Mouse (Mus musculus) kidney, embryonic 16.5 days (tissue): ENCODE results near the gene Khk. TPM values are rescaled to one million over a fixed set of nuclear protein-coding genes. Genes with fewer than 3 reads are reported as not detected.
A peak's percentile ranks its signal among the peaks of the same experiment; 100 is the strongest.

Experiments
- ATAC-seq: fragments of 200-750 bp; cut with Nextera tagmentation; 2 replicates; pipeline ENCODE4 v1.8.0; 2017; ENCODE audit warnings: moderate TSS enrichment; ENCODE audit not compliant: low FRiP score, low TSS enrichment
- H3K27ac ChIP-seq: fragments of 300-500 bp; sonication (generic); 2 replicates; pipeline ENCODE4 v1.5.1; 2014; ENCODE audit warnings: low read length
- H3K27me3 ChIP-seq: fragments of 300-500 bp; sonication (generic); 2 replicates; pipeline ENCODE4 v1.6.1; 2014; ENCODE audit warnings: low read length, control low read depth, mixed read lengths; ENCODE audit not compliant: insufficient read depth
- H3K36me3 ChIP-seq: fragments of 300-500 bp; sonication (generic); 2 replicates; pipeline ENCODE4 v1.6.1; 2014; ENCODE audit warnings: low read length, control low read depth, mixed read lengths; ENCODE audit not compliant: insufficient read depth
- H3K4me1 ChIP-seq: fragments of 300-500 bp; sonication (generic); 2 replicates; pipeline ENCODE4 v1.6.1; 2014; ENCODE audit warnings: low read length, control low read depth, mixed read lengths; ENCODE audit not compliant: insufficient read depth
- H3K4me2 ChIP-seq: fragments of 300-500 bp; sonication (generic); replicated peaks from 2 replicates; pipeline ENCODE4 v1.6.1; 2014; ENCODE audit warnings: low read depth, low read length
- H3K4me3 ChIP-seq: fragments of 300-500 bp; sonication (generic); 2 replicates; pipeline ENCODE4 v1.5.1; 2014; ENCODE audit warnings: mild to moderate bottlenecking, low read length
- H3K9ac ChIP-seq: fragments of 300-500 bp; sonication (generic); replicated peaks from 2 replicates; pipeline ENCODE4 v1.6.1; 2014; ENCODE audit warnings: low read length
- H3K9me3 ChIP-seq: fragments of 300-500 bp; sonication (generic); 2 replicates; pipeline ENCODE4 v1.6.1; 2016; ENCODE audit warnings: low read length, control low read depth
- WGBS: fragments of 180-500 bp; shearing (Covaris S2); extraction: QIAGEN DNeasy Blood & Tissue Kit; methylation state at CpG from one replicate; pipeline ENCODE4 v1.1.7; 2014; 5-methylcytosine and 5-hydroxymethylcytosine counted together
- polyA plus RNA-seq: library from polyadenylated mRNA; unstranded; fragments of >200 nt; fragmentation: Nextera tagmentation; extraction: Ambion mirVana; gene quantifications from 2 replicates; pipeline ENCODE4 v1.2.1, GENCODE M21; 2015

Khk gene
- polyA plus RNA-seq, 1 experiment from 2014 or later: 41.4 TPM

DNA sequence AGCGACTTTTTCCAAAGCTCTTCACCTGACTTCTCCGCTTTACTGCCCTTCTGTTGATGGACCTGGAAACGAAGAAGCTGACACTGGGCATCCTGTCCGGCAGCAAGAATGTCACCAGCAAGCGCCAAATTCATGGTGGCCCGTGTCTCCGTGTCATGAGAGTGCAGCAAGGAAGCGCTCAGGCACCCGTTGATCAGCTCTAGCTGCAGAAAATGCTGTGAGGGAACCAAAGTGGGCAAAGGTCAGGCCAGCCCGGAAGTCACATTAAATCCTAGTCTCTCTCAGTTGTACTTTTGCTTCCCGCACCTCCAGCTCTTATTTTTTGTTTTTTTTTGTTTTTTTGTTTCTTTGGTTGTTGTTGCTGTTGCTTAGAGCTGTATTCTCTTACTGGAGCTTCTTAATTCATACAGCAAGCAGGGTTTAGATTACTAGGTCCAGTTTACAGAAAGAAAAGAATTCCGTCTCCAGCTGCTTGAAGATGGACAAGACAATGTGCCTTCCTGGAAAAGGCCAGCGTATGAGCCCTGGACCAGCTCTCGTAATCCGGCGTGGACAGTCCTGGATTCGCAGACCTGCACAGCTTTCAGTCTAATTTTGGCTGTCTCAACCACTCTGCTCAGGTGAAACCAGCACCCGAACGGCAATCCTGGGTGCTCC, 38.1 kb downstream of the Khk start:
- peak overlapping the region; percentile 92 for H3K27ac ChIP-seq
- H3K4me1 ChIP-seq: peaks cover 28% of the 10 kb centered on the region
- peak overlapping the region; percentile 89 for H3K4me2 ChIP-seq
- WGBS: 17% methylated on average over 19 of the region's 19 CpGs
- H3K4me3 ChIP-seq: peak overlapping the region; percentile 85
- ATAC-seq: no peak
- peak overlapping the region; percentile 93 for H3K9ac ChIP-seq
- no peaks in the 10 kb centered on the region for H3K27me3 ChIP-seq
- no peaks in the 10 kb centered on the region for H3K9me3 ChIP-seq
- peaks cover 33% of the 10 kb centered on the region for H3K36me3 ChIP-seq

DNA sequence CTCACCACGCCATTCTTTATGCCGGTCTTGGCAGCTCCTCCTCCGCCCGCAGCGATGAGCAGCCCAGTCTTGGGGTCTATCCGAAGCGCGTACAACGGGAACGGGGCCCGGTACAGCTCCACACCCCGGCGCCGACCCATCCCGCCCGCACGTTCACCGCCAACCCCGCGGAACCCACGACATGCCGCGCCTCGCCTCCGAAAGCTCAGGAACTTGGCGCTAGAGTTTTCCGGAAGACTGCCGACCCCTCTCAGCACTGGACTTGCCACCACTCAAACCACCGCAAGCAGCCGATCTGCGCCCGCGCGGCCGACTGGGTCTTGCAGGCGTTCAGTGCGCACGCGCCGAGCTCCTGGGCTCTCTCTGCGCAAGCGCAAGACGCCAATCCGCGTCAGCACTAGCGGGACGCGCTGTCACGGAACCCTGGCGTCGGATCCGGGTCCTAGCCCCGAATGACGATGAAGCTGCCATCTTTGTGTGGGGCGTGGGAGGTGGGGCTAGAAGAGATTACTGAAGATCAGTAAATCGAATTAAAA, 38.8 kb downstream of the Khk start, which contains the start of gene Preb:
TSS of gene Preb (minus strand) at position 396 of the 536 bp plus-strand sequence.
- Histone ChIP-seq H3K36me3 (peaks cover 26% of the 10 kb centered on the region), H3K27ac (peak within 1 kb of the TSS; percentile 92), H3K4me2 (peak within 1 kb of the TSS; percentile 89), H3K4me1 (peaks cover 28% of the 10 kb centered on the region), H3K4me3 (peak within 1 kb of the TSS; percentile 85), H3K9ac (peak within 1 kb of the TSS; percentile 93), H3K9me3 (no peaks in the 10 kb centered on the region), H3K27me3 (no peaks in the 10 kb centered on the region)
- 0% methylated on average over 56 of the region's 56 CpGs for WGBS
- peak; percentile 92 for ATAC-seq

DNA sequence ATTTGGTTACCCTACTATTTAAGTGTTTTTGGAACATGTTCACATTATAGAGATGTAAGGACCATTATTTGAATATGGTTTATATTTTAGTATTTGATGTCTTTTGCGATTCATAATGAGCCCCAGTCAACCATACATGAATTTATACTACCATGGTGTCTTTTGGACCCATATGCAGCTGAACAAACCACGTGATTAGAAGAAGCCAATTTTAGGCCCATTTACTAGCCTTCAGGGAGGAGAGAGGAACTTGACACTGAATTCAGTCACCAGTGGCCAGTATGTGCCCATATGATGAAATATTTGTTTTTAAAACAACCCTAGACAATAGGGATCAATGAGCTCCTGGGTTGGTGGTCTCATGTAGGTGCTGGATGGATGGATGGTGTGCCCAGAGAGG, 39.6 kb downstream of the Khk start:
- 83% methylated on average over 2 of the region's 2 CpGs for WGBS
- Histone ChIP-seq H3K9ac (no peak overlapping the region; the same call in 1 of the 2 replicates), H3K4me2 (peak overlapping the region; percentile 89), H3K9me3 (no peaks in the 10 kb centered on the region), H3K4me3 (peak overlapping the region; percentile 85), H3K27ac (0 out of 2 replicates have a peak overlapping the region, but pooled peaks have one; percentile 24), H3K36me3 (peaks cover 18% of the 10 kb centered on the region), H3K4me1 (peaks cover 28% of the 10 kb centered on the region), H3K27me3 (no peaks in the 10 kb centered on the region)
- no peak for ATAC-seq

DNA sequence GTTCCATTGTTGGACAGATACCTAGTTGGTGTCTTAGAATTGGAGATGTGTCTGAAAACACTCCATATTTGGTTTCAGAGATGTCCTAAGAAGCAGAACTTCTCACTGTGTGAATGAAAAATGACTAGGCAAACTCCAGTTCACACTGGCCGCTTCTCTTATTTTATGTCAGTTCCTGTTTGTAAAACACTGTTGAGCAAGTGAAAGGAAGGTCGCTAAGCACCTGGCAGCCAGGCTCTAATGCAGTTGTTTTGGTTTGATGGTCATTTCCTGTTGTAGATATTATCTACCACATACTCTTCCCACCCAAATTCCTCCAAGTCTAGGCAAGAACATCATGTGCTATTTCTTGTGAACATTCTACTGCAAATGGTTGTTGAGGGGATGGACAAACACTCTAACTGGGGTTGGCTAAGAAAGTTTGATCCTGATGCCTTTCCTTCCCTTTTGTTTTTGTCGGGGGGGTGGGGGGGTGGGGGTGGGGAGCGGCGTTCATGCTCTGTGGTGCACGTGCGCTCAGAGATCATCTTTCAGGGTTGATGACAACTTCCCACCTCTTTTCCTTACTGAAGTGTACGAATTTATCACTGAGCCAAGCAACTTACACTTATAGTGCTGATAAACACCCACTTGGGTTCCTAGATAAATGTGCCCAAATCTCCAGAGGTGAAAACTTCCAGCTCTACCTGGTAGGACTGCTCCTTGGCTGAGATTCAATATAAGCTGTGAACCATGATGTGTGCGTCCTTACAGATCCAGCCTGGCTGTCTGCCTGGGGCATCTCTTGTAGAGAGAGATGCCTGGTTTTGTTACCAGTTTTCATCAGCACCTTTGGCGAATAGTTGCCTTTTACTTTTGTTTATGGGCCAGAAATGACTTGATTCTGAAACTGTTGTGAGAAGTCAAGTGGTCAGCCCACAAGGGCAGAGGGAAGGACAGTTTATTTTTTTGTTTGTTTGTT, 40.6 kb downstream of the Khk start:
- WGBS: 56% methylated on average over 10 of the region's 10 CpGs
- H3K9me3 ChIP-seq: no peaks in the 10 kb centered on the region
- no peak overlapping the region for H3K4me3 ChIP-seq
- no peaks in the 10 kb centered on the region for H3K27me3 ChIP-seq
- no peak overlapping the region for H3K9ac ChIP-seq
- no peak for ATAC-seq
- peaks cover 15% of the 10 kb centered on the region for H3K36me3 ChIP-seq
- H3K4me1 ChIP-seq: peaks cover 28% of the 10 kb centered on the region
- no peak overlapping the region for H3K4me2 ChIP-seq
- 0 out of 2 replicates have a peak overlapping the region, but pooled peaks have one; percentile 24 for H3K27ac ChIP-seq

DNA sequence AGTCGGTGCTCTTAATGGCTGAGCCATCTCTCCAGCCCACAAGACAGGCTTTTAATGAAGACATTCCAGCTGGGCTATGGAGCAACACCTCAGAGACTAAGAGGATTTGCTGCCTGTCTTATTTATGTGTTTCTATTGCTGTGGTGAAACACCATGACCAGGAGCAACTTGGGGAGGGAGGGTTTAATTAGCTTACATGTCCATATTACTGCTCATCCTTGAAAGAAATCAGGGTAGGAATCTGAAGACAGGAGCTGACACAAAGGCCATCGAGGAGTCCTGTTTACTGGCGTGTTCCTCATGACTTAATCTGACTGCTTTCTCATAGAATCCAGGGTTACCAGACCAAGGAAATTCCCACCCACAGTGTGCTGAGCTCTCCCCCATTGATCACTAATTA, 42.7 kb downstream of the Khk start:
- Histone ChIP-seq H3K9me3 (no peaks in the 10 kb centered on the region), H3K27me3 (no peaks in the 10 kb centered on the region), H3K4me2 (no peak overlapping the region), H3K4me1 (peaks cover 20% of the 10 kb centered on the region), H3K36me3 (no peaks in the 10 kb centered on the region), H3K27ac (no peak overlapping the region), H3K9ac (no peak overlapping the region), H3K4me3 (no peak overlapping the region)
- WGBS: 38% methylated on average over 3 of the region's 3 CpGs
- ATAC-seq: no peak

DNA sequence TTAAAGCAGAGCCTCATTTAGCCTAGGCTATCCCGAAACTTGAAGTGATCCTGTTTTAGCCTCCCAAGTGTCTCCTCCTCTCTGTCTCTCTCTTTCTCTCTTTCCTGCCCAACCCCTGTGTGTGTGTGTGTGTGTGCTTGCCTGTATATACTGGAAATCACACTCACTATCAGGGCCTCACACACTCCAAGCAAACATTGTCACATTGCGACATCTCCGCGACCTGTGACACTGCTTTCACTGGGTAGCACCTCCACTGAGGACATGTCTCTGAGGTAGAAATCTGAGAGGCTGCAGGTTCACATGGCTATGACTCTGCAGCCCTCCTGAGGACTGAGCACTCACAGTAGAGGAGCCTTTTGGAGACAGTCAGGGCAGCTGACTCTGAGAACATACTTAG, 45.0 kb downstream of the Khk start:
- peaks cover 10% of the 10 kb centered on the region; the same call in 1 of the 2 replicates for H3K4me1 ChIP-seq
- ATAC-seq: no peak
- H3K27ac ChIP-seq: no peak overlapping the region
- H3K36me3 ChIP-seq: no peaks in the 10 kb centered on the region
- no peaks in the 10 kb centered on the region for H3K27me3 ChIP-seq
- no peak overlapping the region for H3K4me2 ChIP-seq
- no peak overlapping the region for H3K4me3 ChIP-seq
- H3K9ac ChIP-seq: no peak overlapping the region
- WGBS: 85% methylated on average over 4 of the region's 4 CpGs
- no peaks in the 10 kb centered on the region for H3K9me3 ChIP-seq

DNA sequence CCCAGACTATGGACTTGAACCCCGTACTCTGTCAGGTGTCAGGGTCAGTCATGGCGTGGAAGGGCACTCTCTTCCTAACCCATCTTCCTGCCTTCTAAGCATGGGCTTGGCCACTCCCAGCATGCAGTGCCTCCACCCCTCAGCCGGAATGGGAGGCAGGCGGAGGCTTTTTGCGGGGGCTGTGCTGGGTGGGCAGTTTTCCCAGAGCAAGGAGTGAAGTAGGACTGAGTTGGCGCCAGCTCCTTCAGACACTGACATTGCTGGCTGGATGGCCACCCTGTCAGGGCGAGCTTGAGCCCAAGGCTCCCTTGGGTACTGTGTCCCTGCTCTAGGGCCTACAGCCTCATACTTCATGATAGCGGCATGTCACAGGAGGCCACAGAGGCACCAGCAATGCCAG, 47.2 kb downstream of the Khk start, which contains the start of gene Tcf23:
TSS of gene Tcf23 (plus strand) at position 247 of the 400 bp plus-strand sequence.
- Histone ChIP-seq H3K9ac (no peak within 1 kb of the TSS), H3K4me2 (no peak within 1 kb of the TSS), H3K36me3 (no peaks in the 10 kb centered on the region), H3K27ac (0 out of 2 replicates have a peak within 1 kb of the TSS, but pooled peaks have one; percentile 21), H3K27me3 (no peaks in the 10 kb centered on the region), H3K4me3 (no peak within 1 kb of the TSS), H3K4me1 (peaks cover 8% of the 10 kb centered on the region; the same call in 1 of the 2 replicates), H3K9me3 (no peaks in the 10 kb centered on the region)
- WGBS: 39% methylated on average over 8 of the region's 8 CpGs
- ATAC-seq: 0 out of 2 replicates have a peak, but pooled peaks have one; percentile 33

DNA sequence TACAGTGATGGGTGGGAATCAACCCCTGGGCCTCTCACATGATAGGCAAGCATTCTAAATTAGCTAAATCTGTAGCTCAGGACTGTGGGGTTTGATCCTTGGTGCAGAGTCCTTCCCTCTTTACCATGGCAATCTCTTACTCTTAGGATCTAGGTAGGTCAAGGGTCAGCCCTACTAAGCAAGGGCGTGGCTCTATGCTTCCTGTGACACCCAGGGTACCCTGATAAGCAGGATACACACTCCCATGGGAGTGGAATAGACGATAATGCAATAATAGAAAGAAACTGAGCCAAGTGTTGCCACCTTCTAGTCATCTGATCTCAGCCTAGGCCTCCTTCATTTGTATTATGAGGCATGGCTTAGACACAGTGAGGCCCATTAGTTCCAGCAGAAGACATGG, 48.2 kb downstream of the Khk start:
- WGBS: 77% methylated on average over 2 of the region's 2 CpGs
- ATAC-seq: no peak
- H3K9me3 ChIP-seq: no peaks in the 10 kb centered on the region
- no peaks in the 10 kb centered on the region for H3K36me3 ChIP-seq
- no peak overlapping the region for H3K27ac ChIP-seq
- H3K4me3 ChIP-seq: no peak overlapping the region
- no peaks in the 10 kb centered on the region for H3K27me3 ChIP-seq
- no peak overlapping the region for H3K4me2 ChIP-seq
- no peak overlapping the region for H3K9ac ChIP-seq
- H3K4me1 ChIP-seq: peaks cover 12% of the 10 kb centered on the region

DNA sequence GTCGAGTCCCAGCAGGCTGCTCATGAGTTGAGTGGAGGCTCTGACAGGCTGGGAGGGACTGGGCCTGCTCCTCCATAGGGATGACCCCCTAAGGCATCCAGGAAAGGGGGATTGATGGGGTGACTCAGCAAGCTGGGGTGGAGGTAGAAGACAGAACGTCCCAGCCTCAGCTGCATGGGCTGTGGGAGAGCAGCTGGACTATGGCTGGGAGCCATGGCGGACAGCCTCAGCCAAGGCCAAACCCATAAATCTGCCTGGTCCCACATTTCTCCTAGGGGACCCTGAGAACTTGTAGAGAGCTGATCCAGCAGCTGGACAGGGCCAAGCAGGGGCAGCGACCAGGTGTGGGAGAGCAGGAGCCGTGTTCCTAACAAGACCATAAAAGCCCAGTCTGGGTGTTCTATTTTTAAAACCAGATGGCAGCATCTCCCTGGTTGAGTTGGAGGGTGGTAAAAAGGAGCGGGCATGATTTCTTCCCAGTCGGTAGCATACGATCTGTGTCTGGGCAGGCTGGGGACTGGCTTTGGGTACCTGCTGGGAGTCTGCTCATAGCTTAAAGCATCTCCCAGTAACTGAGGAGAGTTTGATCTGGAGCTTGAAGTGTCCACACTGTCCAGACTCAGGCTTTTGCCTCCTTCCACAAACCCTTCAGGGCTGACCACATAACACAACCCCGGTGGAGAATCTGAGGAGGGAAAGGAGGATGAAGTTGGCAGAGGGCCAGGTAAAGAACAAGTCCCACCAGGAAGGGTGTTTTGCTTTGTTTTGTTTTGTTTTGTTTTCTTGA, 53.8 kb downstream of the Khk start:
- ATAC-seq: peak; percentile 91
- H3K4me1 ChIP-seq: peaks cover 16% of the 10 kb centered on the region
- no peaks in the 10 kb centered on the region for H3K27me3 ChIP-seq
- H3K4me2 ChIP-seq: no peak overlapping the region
- no peak overlapping the region for H3K9ac ChIP-seq
- no peak overlapping the region for H3K4me3 ChIP-seq
- peak overlapping the region; percentile 72; the same call in 1 of the 2 replicates for H3K27ac ChIP-seq
- H3K9me3 ChIP-seq: no peaks in the 10 kb centered on the region
- WGBS: 35% methylated on average over 9 of the region's 9 CpGs
- H3K36me3 ChIP-seq: no peaks in the 10 kb centered on the region
